Mouse (Mus musculus) naive thymus-derived CD4-positive, alpha-beta T cell, adult 2 months (primary cell): ENCODE measurements at regions not wholly inside any gene's neighbourhood (a gene's known extent, or its start where the extent isn't known, plus 50 kb on each side); places are given as distances from the start of the nearest gene placed in this dataset.

ENCODE experiments used
- DNase-seq: peaks from one replicate; pipeline ENCODE4 v3.0.0-alpha.2; 2011; ENCODE audit warnings: low read depth

DNA sequence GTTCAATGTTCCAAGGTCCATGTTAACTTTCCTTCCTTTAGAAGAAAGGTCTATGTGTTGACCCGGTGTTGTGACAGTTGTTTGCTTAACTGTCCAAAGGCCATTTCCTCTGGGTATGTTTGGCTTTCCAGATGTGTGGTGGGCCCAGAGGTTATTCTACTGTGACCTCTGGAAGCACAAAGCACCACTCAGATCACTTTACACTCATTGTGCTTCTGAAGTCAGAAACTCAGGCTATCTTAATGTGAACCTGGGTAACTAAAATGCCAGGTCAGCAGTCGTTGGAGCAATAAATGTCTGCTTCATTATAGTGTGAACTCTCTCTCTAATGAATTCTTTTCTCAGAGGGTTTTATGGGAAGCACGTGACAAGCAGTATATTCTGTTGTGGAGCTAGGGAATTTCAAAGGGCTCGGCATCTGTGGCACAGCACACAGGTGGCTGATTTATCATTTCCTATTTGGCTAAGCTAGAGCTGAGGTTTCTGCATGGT lies 68.5 kb upstream of the Klf12 start:
- DNase-seq, result no peak

DNA sequence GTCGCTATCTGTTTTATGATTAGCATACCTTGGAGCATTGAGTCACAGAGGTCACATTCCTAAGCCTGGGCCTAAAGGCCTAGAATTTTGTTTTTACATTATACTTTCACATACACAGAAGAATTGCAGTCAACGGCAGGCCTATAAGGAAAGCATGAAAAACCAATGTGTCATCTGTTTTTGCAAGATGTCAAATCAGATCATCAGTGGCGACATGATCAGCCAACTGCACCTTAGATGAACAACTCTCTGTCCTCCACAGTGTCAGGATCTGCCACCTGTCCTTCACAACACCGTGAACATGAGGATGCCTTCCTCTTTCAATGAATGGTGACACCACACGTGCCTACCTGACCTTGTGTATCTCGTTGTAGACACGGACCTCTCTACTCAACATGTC lies 66.5 kb upstream of the Klf12 start:
- no peak for DNase-seq

DNA sequence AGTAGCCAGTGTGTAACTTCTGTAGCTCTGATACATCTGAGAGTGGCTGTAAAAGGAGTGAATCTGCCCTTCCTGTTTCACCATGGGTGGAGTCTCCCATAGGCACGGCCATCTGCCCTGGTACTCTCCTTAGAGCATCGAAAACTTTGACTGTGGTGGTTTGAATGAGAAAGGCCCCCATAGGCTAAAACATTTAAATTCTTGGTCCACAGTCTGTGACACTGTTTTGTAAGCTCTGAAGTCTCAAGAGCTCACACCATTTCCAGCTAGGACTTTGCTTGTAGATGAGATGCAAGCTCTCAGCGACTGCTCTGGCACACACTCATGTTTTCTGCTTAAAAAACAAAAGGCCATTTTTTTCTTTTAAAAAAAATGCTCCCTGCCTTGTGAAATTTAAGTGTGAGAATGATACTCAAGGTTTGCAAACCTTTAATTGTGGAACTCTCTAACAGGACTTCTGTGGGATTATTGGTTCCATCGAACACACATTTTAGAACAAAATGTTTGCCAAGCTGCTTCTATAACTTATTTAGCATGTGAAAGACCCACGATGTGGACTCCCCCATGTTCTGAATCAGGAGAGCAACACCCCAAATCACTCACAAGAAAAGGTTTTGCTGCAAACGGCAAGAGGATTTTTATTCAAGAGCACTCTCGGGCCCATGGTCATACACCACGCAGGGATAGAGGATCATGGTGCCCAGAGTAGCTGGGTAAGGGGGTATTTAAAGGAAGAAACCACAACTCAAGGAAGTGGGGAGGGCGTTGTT lies 65.7 kb upstream of the Klf12 start:
- no peak for DNase-seq

DNA sequence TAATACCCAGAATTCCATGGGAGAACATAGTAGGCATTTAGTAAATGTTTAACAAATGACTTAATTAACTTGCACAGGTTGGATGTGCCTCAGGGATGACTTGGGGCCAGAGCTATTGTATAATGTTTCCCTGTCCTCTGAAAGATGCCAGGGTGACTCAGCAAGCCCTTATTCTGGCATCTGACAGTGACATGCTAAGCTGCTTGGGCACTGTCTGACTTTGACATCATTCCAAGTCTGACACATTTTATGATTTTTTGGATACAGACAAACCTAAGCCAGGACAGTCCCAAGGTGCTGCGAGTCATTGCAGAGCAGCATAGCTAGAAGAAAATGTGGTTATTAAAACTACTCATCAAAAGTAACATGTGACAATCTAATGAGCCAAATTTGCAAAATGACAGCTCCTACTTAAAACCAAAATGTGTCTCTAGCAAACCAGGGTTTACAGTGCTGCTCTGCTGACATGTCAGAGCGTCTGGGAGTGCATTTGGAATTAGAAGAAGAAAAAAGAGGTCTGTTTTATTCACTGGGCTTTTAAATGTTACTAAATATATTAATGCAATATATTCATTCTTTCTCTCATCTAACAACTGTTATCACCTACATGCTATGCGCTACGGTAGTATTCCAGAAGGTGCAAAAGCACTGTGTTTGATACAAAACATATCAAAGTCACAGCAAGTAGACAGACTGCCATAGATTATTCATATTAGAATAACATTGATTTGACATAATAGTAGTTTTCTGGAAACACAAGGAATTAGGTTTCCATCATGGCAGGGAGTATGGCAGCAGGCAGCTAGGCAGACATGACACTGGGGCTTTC lies 64.1 kb upstream of the Klf12 start:
- DNase-seq, result no peak

DNA sequence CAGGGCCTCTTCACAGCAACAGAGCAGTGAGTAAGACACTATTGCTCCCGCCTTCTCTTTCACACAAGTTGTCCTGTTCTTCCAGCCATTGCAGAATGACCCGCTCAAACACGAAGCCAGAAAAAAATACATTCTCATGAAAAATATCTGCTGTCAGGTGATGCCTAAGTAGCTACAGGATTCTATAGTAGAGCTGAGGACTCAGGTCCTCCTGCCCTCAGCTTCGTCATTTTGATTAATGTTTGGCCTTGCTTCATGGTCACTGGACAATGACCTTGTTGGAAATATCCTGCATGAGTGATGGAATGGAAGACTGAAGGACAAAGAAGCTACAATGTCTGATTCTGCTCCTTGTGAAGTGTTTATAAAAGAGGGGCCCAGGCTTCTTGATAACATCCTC lies 52.4 kb upstream of the Klf12 start:
- no peak for DNase-seq
